In the genomic region with DNA sequence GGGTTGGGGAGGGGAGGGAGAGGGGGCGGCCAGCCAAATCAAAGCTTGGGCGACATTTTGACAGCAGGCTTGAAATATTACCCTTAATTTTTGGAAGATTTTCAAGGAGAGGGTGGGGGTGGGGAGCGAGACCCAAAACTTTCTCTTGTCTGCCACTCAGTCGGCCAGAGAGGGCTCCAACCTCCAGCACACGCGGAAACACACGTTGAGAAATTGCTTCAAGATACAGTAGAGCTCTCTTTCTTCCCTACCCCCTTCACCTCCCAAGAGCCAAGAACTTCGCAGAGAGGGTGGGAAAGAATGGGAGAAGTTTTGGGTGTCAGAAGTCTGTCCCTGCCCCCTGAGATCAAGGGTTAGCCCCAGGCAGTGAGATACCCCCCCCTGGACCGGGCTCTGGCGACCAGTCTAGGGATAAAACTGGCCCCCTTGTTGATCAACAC, we compare ENCODE assay signal across 15 mouse cellular contexts. TPM values are rescaled to one million over a fixed set of nuclear protein-coding genes. Genes with fewer than 3 reads are reported as not detected.
A peak's percentile ranks its signal among the peaks of the same experiment; 100 is the strongest.
DNase-seq lines count a peak whose midpoint lies in the region; ATAC-seq lines count a peak whose summit lies in the region.
"Had no signal": no experiment of that assay in that cellular context is flagged by ENCODE, and none has a peak within 500 bp of the region (broad histone marks: within the 10 kb centered on the region; RNA-seq: fewer than 3 reads in every experiment).

No protein-coding gene starts in this region.

- H3K4me3 ChIP-seq in hindbrain, embryonic 11.5 days (ENCODE audit: low read depth, low read length) = no peak overlapping the region
- H3K4me3 ChIP-seq in hindbrain, embryonic 10.5 days = no peak overlapping the region
- peak overlapping the region; percentile 17 for H3K4me3 ChIP-seq in embryonic facial prominence, embryonic 11.5 days (ENCODE audit: low read depth, low read length)
- H3K4me3 ChIP-seq in forebrain, embryonic 15.5 days = peak overlapping the region; percentile 33
- H3K4me3 ChIP-seq in midbrain, embryonic 13.5 days (replicated peaks) = 0 out of 2 replicates have a peak overlapping the region, but pooled peaks have one; percentile 20
- H3K4me3 ChIP-seq: layer of hippocampus, adult 2 months had no signal

- 0 out of 2 replicates have a peak, but pooled peaks have one; percentile 39 for ATAC-seq in hindbrain, embryonic 11.5 days (ENCODE audit: low FRiP score)
- ATAC-seq in embryonic facial prominence, embryonic 11.5 days (replicated peaks; ENCODE audit: insufficient number of reproducible peaks, low FRiP score, low TSS enrichment, low read depth) = peak; percentile 32; the same call in 1 of the 2 replicates
- no peak for ATAC-seq in forebrain, embryonic 15.5 days (replicated peaks)
- no peak for ATAC-seq in midbrain, embryonic 13.5 days

- no peak overlapping the region for H3K9ac ChIP-seq in hindbrain, embryonic 11.5 days (ENCODE audit: low read depth, low read length)
- H3K9ac ChIP-seq in embryonic facial prominence, embryonic 11.5 days (replicated peaks; ENCODE audit: low read length) = peak overlapping the region; percentile 23; the same call in 1 of the 2 replicates
- H3K9ac ChIP-seq in forebrain, embryonic 15.5 days (replicated peaks) = peak overlapping the region; percentile 49
- H3K9ac ChIP-seq in midbrain, embryonic 13.5 days (replicated peaks) = no peak overlapping the region

- WGBS in hindbrain, embryonic 11.5 days = 0% methylated on average over 10 of the region's 10 CpGs
- WGBS in hindbrain, embryonic 10.5 days = under 1% methylated on average over 10 of the region's 10 CpGs
- WGBS in embryonic facial prominence, embryonic 11.5 days = 2% methylated on average over 10 of the region's 10 CpGs
- WGBS in forebrain, embryonic 15.5 days = 0% methylated on average over 10 of the region's 10 CpGs
- WGBS in midbrain, embryonic 13.5 days = under 1% methylated on average over 10 of the region's 10 CpGs

- no peak overlapping the region for H3K4me2 ChIP-seq in hindbrain, embryonic 11.5 days (replicated peaks; ENCODE audit: low read depth, low read length)
- peak overlapping the region; percentile 39 for H3K4me2 ChIP-seq in embryonic facial prominence, embryonic 11.5 days (ENCODE audit: low read depth, low read length)
- peak overlapping the region; percentile 45 for H3K4me2 ChIP-seq in forebrain, embryonic 15.5 days (replicated peaks)
- H3K4me2 ChIP-seq in midbrain, embryonic 13.5 days (replicated peaks) = peak overlapping the region; percentile 34

- no peaks in the 10 kb centered on the region for H3K9me3 ChIP-seq in hindbrain, embryonic 11.5 days (ENCODE audit: control insufficient read depth, low read length)
- H3K9me3 ChIP-seq in hindbrain, embryonic 10.5 days = no peaks in the 10 kb centered on the region
- no peaks in the 10 kb centered on the region for H3K9me3 ChIP-seq in embryonic facial prominence, embryonic 11.5 days (replicated peaks; ENCODE audit: control insufficient read depth, low read length)
- no peaks in the 10 kb centered on the region for H3K9me3 ChIP-seq in forebrain, embryonic 15.5 days
- H3K9me3 ChIP-seq in midbrain, embryonic 13.5 days = no peaks in the 10 kb centered on the region
- H3K9me3 ChIP-seq: G1E had no signal

- H3K27ac ChIP-seq in hindbrain, embryonic 11.5 days (ENCODE audit: low read depth, low read length) = no peak overlapping the region
- H3K27ac ChIP-seq in hindbrain, embryonic 10.5 days = no peak overlapping the region
- H3K27ac ChIP-seq in embryonic facial prominence, embryonic 11.5 days (replicated peaks; ENCODE audit: low read depth, low read length) = peak overlapping the region; percentile 65
- H3K27ac ChIP-seq in forebrain, embryonic 15.5 days (replicated peaks) = peak overlapping the region; percentile 76
- no peak overlapping the region for H3K27ac ChIP-seq in midbrain, embryonic 13.5 days
- H3K27ac ChIP-seq: layer of hippocampus, adult 2 months had no signal

- peaks cover 95% of the 10 kb centered on the region for H3K27me3 ChIP-seq in hindbrain, embryonic 11.5 days (ENCODE audit: control insufficient read depth, insufficient read depth, low read length)
- peaks cover 100% of the 10 kb centered on the region for H3K27me3 ChIP-seq in hindbrain, embryonic 10.5 days (ENCODE audit: insufficient read depth, poor library complexity, severe bottlenecking)
- peaks cover 35% of the 10 kb centered on the region for H3K27me3 ChIP-seq in embryonic facial prominence, embryonic 11.5 days (ENCODE audit: control insufficient read depth, insufficient read depth, low read length)
- peaks cover 71% of the 10 kb centered on the region for H3K27me3 ChIP-seq in forebrain, embryonic 15.5 days
- peaks cover 99% of the 10 kb centered on the region for H3K27me3 ChIP-seq in midbrain, embryonic 13.5 days

- peak; percentile 46 for DNase-seq in hindbrain, embryonic 11.5 days (ENCODE audit: low spot score)
- DNase-seq in hindbrain, embryonic 10.5 days (ENCODE audit: low spot score) = no peak
- peak; percentile 54 for DNase-seq in embryonic facial prominence, embryonic 11.5 days (ENCODE audit: low spot score)
- DNase-seq in right cerebral cortex, adult 18-20 months = no peak
- no peak for DNase-seq in layer of hippocampus, adult 11-12 months (ENCODE audit: low spot score)
- no peak for DNase-seq in right cerebral cortex, adult 2 months (ENCODE audit: low spot score in 2 of 2)
- DNase-seq: cerebellum, adult 9-10 months; heart, postnatal 4 days; kidney, adult 18-20 months; thymus, adult 2 months had no signal

- no peaks in the 10 kb centered on the region for H3K36me3 ChIP-seq in hindbrain, embryonic 11.5 days (ENCODE audit: control insufficient read depth, insufficient read depth, low read length)
- no peaks in the 10 kb centered on the region for H3K36me3 ChIP-seq in hindbrain, embryonic 10.5 days
- no peaks in the 10 kb centered on the region for H3K36me3 ChIP-seq in embryonic facial prominence, embryonic 11.5 days (replicated peaks; ENCODE audit: control insufficient read depth, insufficient read depth, low read depth, low read length)
- H3K36me3 ChIP-seq in forebrain, embryonic 15.5 days = no peaks in the 10 kb centered on the region
- H3K36me3 ChIP-seq in midbrain, embryonic 13.5 days = no peaks in the 10 kb centered on the region
- H3K36me3 ChIP-seq: G1E had no signal

- no peaks in the 10 kb centered on the region for H3K4me1 ChIP-seq in hindbrain, embryonic 11.5 days (replicated peaks; ENCODE audit: control insufficient read depth, insufficient read depth, low read length)
- H3K4me1 ChIP-seq in hindbrain, embryonic 10.5 days (replicated peaks) = peaks cover 10% of the 10 kb centered on the region; the same call in 1 of the 2 replicates
- H3K4me1 ChIP-seq in embryonic facial prominence, embryonic 11.5 days (ENCODE audit: control insufficient read depth, insufficient read depth, low read length) = peaks cover 3% of the 10 kb centered on the region; the same call in 1 of the 2 replicates
- H3K4me1 ChIP-seq in forebrain, embryonic 15.5 days = peaks cover 42% of the 10 kb centered on the region
- H3K4me1 ChIP-seq in midbrain, embryonic 13.5 days (replicated peaks) = 0 out of 2 replicates have a peak, but pooled peaks cover 8% of the 10 kb centered on the region

RNA-seq across cellular contexts. Expression of gene Dlx6, which starts 7.4 kb away (rescaled TPM):
- 0.29 and 0.65 TPM in 2 replicates for polyA plus RNA-seq in hindbrain, embryonic 11.5 days (2014; fragmentation: Nextera tagmentation; extraction: Ambion mirVana)
- 0.47 and 1.0 TPM in 2 replicates for polyA plus RNA-seq in hindbrain, embryonic 10.5 days (2016; fragmentation: Nextera tagmentation; extraction: Ambion mirVana)
- 3.2 and 5.1 TPM in 2 replicates for polyA plus RNA-seq in embryonic facial prominence, embryonic 11.5 days (2014; fragmentation: Nextera tagmentation; extraction: Ambion mirVana)
- 13.2 and 14.7 TPM in 2 replicates for polyA plus RNA-seq in forebrain, embryonic 15.5 days (2015; fragmentation: Nextera tagmentation; extraction: Ambion mirVana)
- 3.1 and 4.4 TPM in 2 replicates for polyA plus RNA-seq in midbrain, embryonic 13.5 days (2015; fragmentation: Nextera tagmentation; extraction: Ambion mirVana)
- polyA plus RNA-seq: G1E; liver, embryonic 16.5 days; thymus, adult 2 months had no signal

RNA-seq across cellular contexts. Expression of gene Dlx5, which starts 26.1 kb away (rescaled TPM):
- 2.3 and 6.2 TPM in 2 replicates for polyA plus RNA-seq in hindbrain, embryonic 11.5 days (2014; fragmentation: Nextera tagmentation; extraction: Ambion mirVana)
- 3.4 and 14.5 TPM in 2 replicates for polyA plus RNA-seq in hindbrain, embryonic 10.5 days (2016; fragmentation: Nextera tagmentation; extraction: Ambion mirVana)
- polyA plus RNA-seq in embryonic facial prominence, embryonic 11.5 days (2014; fragmentation: Nextera tagmentation; extraction: Ambion mirVana) = 54.5 and 63.8 TPM in 2 replicates
- polyA plus RNA-seq in forebrain, embryonic 15.5 days (2015; fragmentation: Nextera tagmentation; extraction: Ambion mirVana) = 81.5 and 84.7 TPM in 2 replicates
- polyA plus RNA-seq in midbrain, embryonic 13.5 days (2015; fragmentation: Nextera tagmentation; extraction: Ambion mirVana) = 22.4 and 22.9 TPM in 2 replicates
- polyA plus RNA-seq: G1E had no signal

Comparison
In these comparisons a context has a peak if more than half of its experiments do, and no peak if none do; other contexts are left out.
1. DNase-seq: peak in hindbrain, embryonic 11.5 days (single experiment) and embryonic facial prominence, embryonic 11.5 days (single experiment); none in hindbrain, embryonic 10.5 days (single experiment), right cerebral cortex, adult 18-20 months (single experiment), layer of hippocampus, adult 11-12 months (single experiment) and right cerebral cortex, adult 2 months (0 of 2).
2. ATAC-seq: peak in hindbrain, embryonic 11.5 days (single experiment) and embryonic facial prominence, embryonic 11.5 days (single experiment); none in forebrain, embryonic 15.5 days (single experiment) and midbrain, embryonic 13.5 days (single experiment).
3. H3K27ac ChIP-seq: peak in embryonic facial prominence, embryonic 11.5 days (single experiment) and forebrain, embryonic 15.5 days (single experiment); none in hindbrain, embryonic 11.5 days (single experiment), hindbrain, embryonic 10.5 days (single experiment) and midbrain, embryonic 13.5 days (single experiment).
4. H3K4me3 ChIP-seq: peak in embryonic facial prominence, embryonic 11.5 days (single experiment), forebrain, embryonic 15.5 days (single experiment) and midbrain, embryonic 13.5 days (single experiment); none in hindbrain, embryonic 11.5 days (single experiment) and hindbrain, embryonic 10.5 days (single experiment).
5. H3K9ac ChIP-seq: peak in embryonic facial prominence, embryonic 11.5 days (single experiment) and forebrain, embryonic 15.5 days (single experiment); none in hindbrain, embryonic 11.5 days (single experiment) and midbrain, embryonic 13.5 days (single experiment).